ENCODE assay signal across 27 mouse cellular contexts in genomic region chr11:94622162-94622561, GRCm38 (mm10). TPM values are rescaled to one million over a fixed set of nuclear protein-coding genes. Genes with fewer than 3 reads are reported as not detected.
"Had no signal": no experiment of that assay in that cellular context is flagged by ENCODE, and none has a peak within 500 bp of the region (broad histone marks: within the 10 kb centered on the region; RNA-seq: fewer than 3 reads in every experiment).

No protein-coding gene starts in this region.

- ATAC-seq: hindbrain, postnatal 0 days; inflammation-experienced regulatory T-cells, adult 6 months; intestine, embryonic 15.5 days; intestine, postnatal 0 days had no signal

- H3K9me3 ChIP-seq: heart, embryonic 10.5 days; hindbrain, embryonic 13.5 days; hindbrain, embryonic 15.5 days; intestine, embryonic 15.5 days; limb, embryonic 10.5 days; liver, embryonic 13.5 days had no signal

- H3K36me3 ChIP-seq: heart, embryonic 10.5 days; heart, embryonic 12.5 days; hindbrain, embryonic 13.5 days; hindbrain, embryonic 15.5 days; intestine, embryonic 15.5 days; limb, embryonic 10.5 days; limb, embryonic 12.5 days; liver, embryonic 13.5 days had no signal

- H3K9ac ChIP-seq: heart, embryonic 12.5 days; hindbrain, embryonic 13.5 days; hindbrain, embryonic 15.5 days; intestine, embryonic 15.5 days; limb, embryonic 12.5 days; liver, embryonic 13.5 days had no signal

- H3K27ac ChIP-seq: gastrocnemius, adult 2 months; heart, embryonic 10.5 days; hindbrain, embryonic 13.5 days; hindbrain, embryonic 15.5 days; hindbrain, postnatal 0 days; intestine, embryonic 15.5 days; layer of hippocampus, adult 2 months; left cerebral cortex, adult 2 months; limb, embryonic 10.5 days; limb, embryonic 12.5 days; liver, embryonic 13.5 days had no signal

- H3K4me1 ChIP-seq: heart, embryonic 10.5 days; heart, embryonic 12.5 days; hindbrain, embryonic 13.5 days; hindbrain, embryonic 15.5 days; intestine, embryonic 15.5 days; limb, embryonic 10.5 days; limb, embryonic 12.5 days; liver, embryonic 13.5 days had no signal

- DNase-seq: gastrocnemius, adult 2 months; gastrocnemius, postnatal 10 days; gastrocnemius, postnatal 25 days; heart, adult 18-20 months; heart, postnatal 10 days; heart, postnatal 36 days; kidney, adult 18-20 months; kidney, adult 8-10 months; kidney, postnatal 10 days; kidney, postnatal 25 days; kidney, postnatal 4 days; liver; liver, embryonic 13.5 days had no signal

- H3K27me3 ChIP-seq: heart, embryonic 12.5 days; hindbrain, embryonic 13.5 days; hindbrain, embryonic 15.5 days; intestine, embryonic 15.5 days; limb, embryonic 12.5 days; liver, embryonic 13.5 days had no signal

- H3K4me2 ChIP-seq: heart, embryonic 12.5 days; hindbrain, embryonic 13.5 days; hindbrain, embryonic 15.5 days; intestine, embryonic 15.5 days; limb, embryonic 12.5 days; liver, embryonic 11.5 days; liver, embryonic 13.5 days had no signal

- H3K4me3 ChIP-seq: gastrocnemius, adult 2 months; heart, embryonic 10.5 days; heart, embryonic 12.5 days; hindbrain, embryonic 13.5 days; hindbrain, embryonic 15.5 days; intestine, embryonic 15.5 days; layer of hippocampus, adult 2 months; left cerebral cortex, adult 2 months; limb, embryonic 10.5 days; limb, embryonic 12.5 days; liver, embryonic 13.5 days had no signal

RNA-seq across cellular contexts. Expression of gene Eme1, which starts 31.6 kb away (rescaled TPM):
- total RNA-seq: gastrocnemius, adult 2 months; left cerebral cortex, adult 2 months; left cerebral cortex, postnatal 36 days had no signal
